Mouse (Mus musculus): ENCODE measurements at regions not wholly inside any gene's neighbourhood (a gene's known extent, or its start where the extent isn't known, plus 50 kb on each side); places are given as distances from the start of the nearest gene placed in this dataset.
A peak's percentile ranks its signal among the peaks of the same experiment; 100 is the strongest.

GRCm38 (mm10) chr13:112024667-112025585, 216.1 kb upstream of the Map3k1 start:
- Histone ChIP-seq H3K4me3 (replicated peaks; ENCODE audit: control insufficient read depth, low read depth, low read length) (no peak overlapping the region), H3K27ac (ENCODE audit: control insufficient read depth, insufficient read depth, low read depth, low read length, poor library complexity) (peak overlapping the region; percentile 8; the same call in 1 of the 2 replicates), H3K4me1 (ENCODE audit: control insufficient read depth, insufficient read depth, low read length) (peaks cover 5% of the 10 kb centered on the region)
- no peak for TF ChIP-seq CTCF (IDR thresholded peaks at IDR 0.05; ENCODE audit: control insufficient read depth, insufficient read depth, low read length)
- no peak for TF ChIP-seq POLR2A (IDR thresholded peaks at IDR 0.05; ENCODE audit: borderline replicate concordance, control insufficient read depth, low read depth, low read length)
- WGBS, result 66% methylated on average over 15 of the region's 15 CpGs

GRCm38 (mm10) chr13:112025586-112025950, 216.8 kb upstream of the Map3k1 start:
- H3K27ac ChIP-seq (ENCODE audit: control insufficient read depth, insufficient read depth, low read depth, low read length, poor library complexity), result no peak overlapping the region
- TF ChIP-seq POLR2A (IDR thresholded peaks at IDR 0.05; ENCODE audit: borderline replicate concordance, control insufficient read depth, low read depth, low read length) (no peak), CTCF (IDR thresholded peaks at IDR 0.05; ENCODE audit: control insufficient read depth, insufficient read depth, low read length) (no peak)
- WGBS, result 90% methylated on average over 5 of the region's 5 CpGs
- peaks cover 5% of the 10 kb centered on the region for H3K4me1 ChIP-seq (ENCODE audit: control insufficient read depth, insufficient read depth, low read length)
- H3K4me3 ChIP-seq (replicated peaks; ENCODE audit: control insufficient read depth, low read depth, low read length), result no peak overlapping the region

GRCm38 (mm10) chr13:112027736-112028135, 218.9 kb upstream of the Map3k1 start:
- WGBS, result 62% methylated on average over 5 of the region's 5 CpGs
- no peak overlapping the region for H3K27ac ChIP-seq (ENCODE audit: control insufficient read depth, insufficient read depth, low read depth, low read length, poor library complexity)
- no peak overlapping the region for H3K4me3 ChIP-seq (replicated peaks; ENCODE audit: control insufficient read depth, low read depth, low read length)
- peaks cover 5% of the 10 kb centered on the region for H3K4me1 ChIP-seq (ENCODE audit: control insufficient read depth, insufficient read depth, low read length)
- TF ChIP-seq CTCF (IDR thresholded peaks at IDR 0.05; ENCODE audit: control insufficient read depth, insufficient read depth, low read length), result no peak
- TF ChIP-seq POLR2A (IDR thresholded peaks at IDR 0.05; ENCODE audit: borderline replicate concordance, control insufficient read depth, low read depth, low read length), result no peak

GRCm38 (mm10) chr13:112031061-112031460, 222.3 kb upstream of the Map3k1 start:
- 93% methylated on average over 11 of the region's 11 CpGs for WGBS
- H3K27ac ChIP-seq (ENCODE audit: control insufficient read depth, insufficient read depth, low read depth, low read length, poor library complexity), result no peak overlapping the region

GRCm38 (mm10) chr13:112031631-112032320, 223.0 kb upstream of the Map3k1 start:
- Histone ChIP-seq H3K27ac (ENCODE audit: control insufficient read depth, insufficient read depth, low read depth, low read length, poor library complexity) (no peak overlapping the region), H3K4me1 (ENCODE audit: control insufficient read depth, insufficient read depth, low read length) (no peaks in the 10 kb centered on the region; the same call in none of the 2 replicates), H3K4me3 (replicated peaks; ENCODE audit: control insufficient read depth, low read depth, low read length) (no peak overlapping the region)
- no peak for TF ChIP-seq POLR2A (IDR thresholded peaks at IDR 0.05; ENCODE audit: borderline replicate concordance, control insufficient read depth, low read depth, low read length)
- TF ChIP-seq CTCF (IDR thresholded peaks at IDR 0.05; ENCODE audit: control insufficient read depth, insufficient read depth, low read length), result no peak
- 92% methylated on average over 24 of the region's 24 CpGs for WGBS

More at GRCm38 (mm10) chr13:112031061-112031460, 222.3 kb upstream of the Map3k1 start:
- Histone ChIP-seq H3K4me1 (ENCODE audit: control insufficient read depth, insufficient read depth, low read length) (no peaks in the 10 kb centered on the region; the same call in 1 of the 2 replicates), H3K4me3 (replicated peaks; ENCODE audit: control insufficient read depth, low read depth, low read length) (no peak overlapping the region)
- TF ChIP-seq CTCF (IDR thresholded peaks at IDR 0.05; ENCODE audit: control insufficient read depth, insufficient read depth, low read length), result no peak
- no peak for TF ChIP-seq POLR2A (IDR thresholded peaks at IDR 0.05; ENCODE audit: borderline replicate concordance, control insufficient read depth, low read depth, low read length)

GRCm38 (mm10) chr13:112037731-112038380, 229.1 kb upstream of the Map3k1 start:
- no peak overlapping the region for H3K4me3 ChIP-seq (replicated peaks; ENCODE audit: control insufficient read depth, low read depth, low read length)
- H3K4me1 ChIP-seq (ENCODE audit: control insufficient read depth, insufficient read depth, low read length), result no peaks in the 10 kb centered on the region; the same call in none of the 2 replicates
- H3K27ac ChIP-seq (ENCODE audit: control insufficient read depth, insufficient read depth, low read depth, low read length, poor library complexity), result no peak overlapping the region
- 86% methylated on average over 8 of the region's 8 CpGs for WGBS
- no peak for TF ChIP-seq POLR2A (IDR thresholded peaks at IDR 0.05; ENCODE audit: borderline replicate concordance, control insufficient read depth, low read depth, low read length)
- TF ChIP-seq CTCF (IDR thresholded peaks at IDR 0.05; ENCODE audit: control insufficient read depth, insufficient read depth, low read length), result no peak

- TF ChIP-seq CTCF (IDR thresholded peaks at IDR 0.05; ENCODE audit: control insufficient read depth, insufficient read depth, low read length) (no peak), POLR2A (IDR thresholded peaks at IDR 0.05; ENCODE audit: borderline replicate concordance, control insufficient read depth, low read depth, low read length) (no peak)
- Histone ChIP-seq H3K4me1 (ENCODE audit: control insufficient read depth, insufficient read depth, low read length) (no peaks in the 10 kb centered on the region; the same call in none of the 2 replicates), H3K4me3 (replicated peaks; ENCODE audit: control insufficient read depth, low read depth, low read length) (no peak overlapping the region), H3K27ac (ENCODE audit: control insufficient read depth, insufficient read depth, low read depth, low read length, poor library complexity) (no peak overlapping the region)
- WGBS, result 88% methylated on average over 9 of the region's 9 CpGs
Observed at GRCm38 (mm10) chr13:112038556-112039304, 229.9 kb upstream of the Map3k1 start.
